Mouse (Mus musculus) testis, adult 2 months (tissue): Measurements from ENCODE around the gene Prkar2b.

Experiments used
- CTCF ChIP-seq: fragments of 200-500 bp; IDR thresholded peaks from 2 replicates; pipeline ENCODE4 v1.5.1; 2012; ENCODE audit warnings: low read depth, mild to moderate bottlenecking, inconsistent platforms, low read length, moderate library complexity; ENCODE audit not compliant: control insufficient read depth, insufficient read depth, insufficient replicate concordance
- POLR2A ChIP-seq: fragments of 200-500 bp; IDR thresholded peaks from 2 replicates; pipeline ENCODE4 v1.6.1; 2012; ENCODE audit warnings: low read depth, mild to moderate bottlenecking, inconsistent platforms, low read length, moderate library complexity; ENCODE audit not compliant: control insufficient read depth

GRCm38 (mm10) chr12:32017636-32018375, 43.3 kb downstream of the Prkar2b start:
- TF ChIP-seq CTCF (no peak), POLR2A (no peak)
